Mouse (Mus musculus) hindbrain, embryonic 10.5 days (tissue): ENCODE data around the gene Mapk10. TPM values are rescaled to one million over a fixed set of nuclear protein-coding genes. Genes with fewer than 3 reads are reported as not detected.

Experiments used
- DNase-seq: peaks from one replicate; pipeline ENCODE4 v3.0.0-alpha.2; 2017; ENCODE audit warnings: low spot score
- H3K27ac ChIP-seq: fragments of 300-500 bp; sonication (generic); 2 replicates; pipeline ENCODE4 v1.5.1; 2016; ENCODE audit warnings: mild to moderate bottlenecking, moderate library complexity
- H3K27me3 ChIP-seq: fragments of 300-500 bp; sonication (generic); 2 replicates; pipeline ENCODE4 v1.6.1; 2016; ENCODE audit warnings: mild to moderate bottlenecking; ENCODE audit not compliant: poor library complexity, insufficient read depth, severe bottlenecking
- H3K36me3 ChIP-seq: fragments of 300-500 bp; sonication (generic); 2 replicates; pipeline ENCODE4 v1.6.1; 2016; ENCODE audit warnings: mild to moderate bottlenecking, moderate library complexity
- H3K4me1 ChIP-seq: fragments of 300-500 bp; sonication (generic); replicated peaks from 2 replicates; pipeline ENCODE4 v1.6.1; 2016; ENCODE audit warnings: mild to moderate bottlenecking
- H3K4me3 ChIP-seq: fragments of 300-500 bp; sonication (generic); 2 replicates; pipeline ENCODE4 v1.5.1; 2016; ENCODE audit warnings: mild to moderate bottlenecking, moderate library complexity
- H3K9me3 ChIP-seq: fragments of 300-500 bp; sonication (generic); 2 replicates; pipeline ENCODE4 v1.6.1; 2016; ENCODE audit warnings: mild to moderate bottlenecking, moderate library complexity
- whole genome bisulfite sequencing: fragments of 180-500 bp; shearing (Covaris S2); methylation state at CpG from one replicate; pipeline ENCODE4 v1.1.7; 2016; 5-methylcytosine and 5-hydroxymethylcytosine counted together
- polyA plus RNA-seq: library from polyadenylated mRNA; unstranded; fragments of >200 nt; fragmentation: Nextera tagmentation; extraction: Ambion mirVana; gene quantifications from 2 replicates; pipeline ENCODE4 v1.2.1, GENCODE M21; 2016

Gene Mapk10
- polyA plus RNA-seq, 1 experiment from 2014 or later: 48.1 TPM

DNA sequence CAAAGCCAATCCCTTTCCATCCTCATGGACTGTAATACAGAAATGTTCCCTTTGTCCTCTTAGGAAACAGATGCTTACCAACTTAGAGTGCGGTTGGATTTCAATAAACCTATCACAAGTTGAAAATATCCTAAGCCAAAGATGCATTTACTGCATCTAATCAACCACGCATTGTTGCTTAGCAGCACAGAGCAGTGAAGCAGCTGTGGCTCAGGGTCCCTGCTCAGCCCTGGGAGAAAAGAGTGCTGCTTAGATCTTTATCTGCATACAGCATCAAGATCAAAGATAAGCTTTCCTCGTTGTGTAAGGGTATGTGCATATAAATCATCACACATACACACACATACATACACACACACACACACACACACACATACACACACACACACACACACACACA is 190.2 kb downstream of the Mapk10 start:
- no peak overlapping the region for H3K27ac ChIP-seq
- DNase-seq: no peak

DNA sequence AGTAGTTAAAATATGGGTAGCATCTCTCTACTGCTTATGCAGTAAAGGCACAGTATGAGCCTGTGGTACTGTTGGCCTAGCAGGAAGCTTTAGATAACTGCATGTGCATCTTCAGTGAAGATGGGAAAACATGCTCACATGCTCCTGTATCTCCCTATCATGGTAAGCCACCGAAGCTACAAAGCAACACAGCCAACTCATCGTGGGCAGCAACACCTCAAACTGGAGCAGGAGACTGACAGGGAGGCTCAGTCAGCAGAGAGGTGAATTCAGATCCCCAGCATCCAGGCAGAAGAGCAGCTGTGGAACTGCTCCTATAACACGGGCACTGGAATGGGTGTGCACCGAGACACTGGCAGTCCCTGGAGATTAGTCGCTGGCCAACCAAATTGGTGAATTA is 191.0 kb downstream of the Mapk10 start:
- Histone ChIP-seq H3K27me3 (no peaks in the 10 kb centered on the region), H3K27ac (0 out of 2 replicates have a peak overlapping the region, but pooled peaks have one; percentile 35), H3K9me3 (no peaks in the 10 kb centered on the region), H3K36me3 (no peaks in the 10 kb centered on the region; the same call in 1 of the 2 replicates), H3K4me3 (no peak overlapping the region), H3K4me1 (peaks cover 25% of the 10 kb centered on the region)
- DNase-seq: no peak
- 88% methylated on average over 5 of the region's 5 CpGs for WGBS

More for the DNA sequence above, 190.2 kb downstream of the Mapk10 start:
- Histone ChIP-seq H3K27me3 (no peaks in the 10 kb centered on the region), H3K36me3 (no peaks in the 10 kb centered on the region; the same call in 1 of the 2 replicates), H3K4me1 (peaks cover 25% of the 10 kb centered on the region), H3K4me3 (no peak overlapping the region), H3K9me3 (no peaks in the 10 kb centered on the region)
- WGBS: 52% methylated on average over 3 of the region's 3 CpGs

DNA sequence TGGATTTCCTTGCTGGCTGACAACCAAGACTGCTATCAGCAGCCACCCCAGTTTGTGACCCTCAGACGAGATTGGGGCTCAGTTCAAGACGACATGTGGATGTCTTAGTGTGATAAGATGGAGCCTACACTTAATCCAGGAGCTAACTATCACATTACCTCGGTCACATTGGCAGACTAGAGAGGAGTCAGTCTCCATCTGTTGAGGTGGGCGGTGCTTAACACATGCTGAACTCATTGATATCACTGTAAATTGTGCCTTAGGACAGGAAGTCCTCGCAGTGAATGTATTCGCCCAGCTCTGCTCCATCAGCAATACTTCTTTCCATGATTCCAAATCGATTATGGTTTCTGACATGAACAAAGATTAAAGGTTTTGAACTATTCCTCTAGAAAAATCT is 193.5 kb downstream of the Mapk10 start:
- H3K4me1 ChIP-seq: peaks cover 25% of the 10 kb centered on the region
- H3K4me3 ChIP-seq: no peak overlapping the region
- no peaks in the 10 kb centered on the region for H3K27me3 ChIP-seq
- no peaks in the 10 kb centered on the region for H3K36me3 ChIP-seq
- H3K27ac ChIP-seq: no peak overlapping the region
- DNase-seq: no peak
- WGBS: 84% methylated on average over 7 of the region's 7 CpGs
- no peaks in the 10 kb centered on the region for H3K9me3 ChIP-seq

- 95% methylated on average over 4 of the region's 4 CpGs for WGBS
- DNase-seq: no peak
- Histone ChIP-seq H3K4me3 (no peak overlapping the region), H3K27me3 (no peaks in the 10 kb centered on the region), H3K36me3 (no peaks in the 10 kb centered on the region), H3K9me3 (no peaks in the 10 kb centered on the region), H3K4me1 (peaks cover 11% of the 10 kb centered on the region), H3K27ac (no peak overlapping the region)
These were observed 196.8 kb downstream of the Mapk10 start for GRCm38 (mm10) chr5:103014309-103014708.

- no peak overlapping the region for H3K27ac ChIP-seq
- H3K9me3 ChIP-seq: no peaks in the 10 kb centered on the region
- no peak overlapping the region for H3K4me3 ChIP-seq
- DNase-seq: no peak
- H3K27me3 ChIP-seq: no peaks in the 10 kb centered on the region
- H3K36me3 ChIP-seq: 0 out of 2 replicates have a peak, but pooled peaks cover 3% of the 10 kb centered on the region
- WGBS: 90% methylated on average over 4 of the region's 4 CpGs
- no peaks in the 10 kb centered on the region for H3K4me1 ChIP-seq
These were observed 202.2 kb downstream of the Mapk10 start for GRCm38 (mm10) chr5:103008894-103009293.

DNA sequence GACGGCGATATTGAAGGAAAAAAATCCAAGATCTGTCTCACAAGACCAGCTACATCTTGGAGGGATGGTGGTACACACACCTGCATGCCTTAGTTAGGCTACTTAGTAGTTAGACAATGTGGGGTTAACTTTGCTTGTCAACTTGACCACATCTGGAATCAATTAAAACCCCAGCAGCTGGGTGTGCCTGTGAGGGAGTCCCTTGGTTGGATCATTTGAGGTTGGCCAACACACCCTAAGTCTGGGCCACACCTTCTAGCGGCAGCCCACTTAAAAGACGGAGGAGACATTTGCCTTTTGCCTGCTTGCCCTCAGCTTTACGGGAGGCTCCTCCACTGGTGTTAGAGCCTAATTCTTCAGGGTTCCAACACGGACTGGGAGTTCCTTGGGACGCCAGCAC is 209.0 kb downstream of the Mapk10 start:
- WGBS: 57% methylated on average over 7 of the region's 7 CpGs
- Histone ChIP-seq H3K4me3 (no peak overlapping the region), H3K4me1 (peaks cover 11% of the 10 kb centered on the region), H3K36me3 (no peaks in the 10 kb centered on the region), H3K27me3 (no peaks in the 10 kb centered on the region), H3K9me3 (no peaks in the 10 kb centered on the region), H3K27ac (no peak overlapping the region; the same call in 1 of the 2 replicates)
- no peak for DNase-seq

- Histone ChIP-seq H3K27ac (no peak overlapping the region), H3K4me3 (no peak overlapping the region), H3K9me3 (no peaks in the 10 kb centered on the region), H3K27me3 (no peaks in the 10 kb centered on the region), H3K36me3 (no peaks in the 10 kb centered on the region), H3K4me1 (peaks cover 11% of the 10 kb centered on the region)
- WGBS: 84% methylated on average over 6 of the region's 6 CpGs
- DNase-seq: no peak
These were observed 210.6 kb downstream of the Mapk10 start for GRCm38 (mm10) chr5:103000572-103000971.

DNA sequence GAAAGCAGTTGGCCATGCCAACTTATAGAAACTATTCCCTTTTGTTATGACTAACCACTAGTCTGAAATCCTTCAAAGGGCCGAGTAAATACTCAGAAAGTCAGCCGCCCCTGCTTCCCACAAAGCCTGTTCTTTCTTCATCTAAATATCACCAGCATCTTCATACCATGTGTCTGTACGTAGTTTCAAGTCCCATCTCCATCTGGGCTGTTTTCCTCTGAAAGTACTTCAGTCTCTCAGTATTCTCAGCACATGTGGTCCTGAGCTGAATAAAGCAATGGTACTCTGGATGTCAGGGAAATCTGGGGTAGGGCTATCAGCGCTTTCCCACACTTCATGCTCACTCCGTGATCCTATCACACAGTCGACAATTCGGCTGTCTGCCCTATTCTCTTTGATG is 212.6 kb downstream of the Mapk10 start:
- Histone ChIP-seq H3K27ac (no peak overlapping the region), H3K36me3 (no peaks in the 10 kb centered on the region), H3K4me1 (peaks cover 14% of the 10 kb centered on the region), H3K27me3 (no peaks in the 10 kb centered on the region), H3K9me3 (no peaks in the 10 kb centered on the region), H3K4me3 (no peak overlapping the region)
- DNase-seq: no peak
- 84% methylated on average over 7 of the region's 7 CpGs for WGBS

DNA sequence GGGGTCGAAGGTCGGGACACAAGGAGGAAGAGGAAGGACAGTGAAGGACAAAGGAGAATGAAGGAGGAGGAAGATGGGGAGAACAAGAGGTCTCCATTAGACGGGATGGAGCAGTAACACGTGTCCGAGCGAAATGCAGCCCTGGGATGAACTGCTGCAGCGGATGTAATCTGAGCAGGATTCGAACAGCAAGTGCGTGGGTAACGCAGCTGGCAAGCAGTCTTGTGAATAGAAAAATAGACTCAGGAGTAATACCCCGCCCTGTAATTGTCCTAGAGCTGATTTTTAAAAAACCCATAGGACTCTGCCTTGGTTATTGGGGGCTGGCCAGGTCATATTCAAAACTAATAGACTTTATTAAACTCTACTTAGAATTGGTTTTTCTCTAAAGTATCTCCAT is 213.2 kb downstream of the Mapk10 start:
- DNase-seq: no peak
- 86% methylated on average over 11 of the region's 11 CpGs for WGBS
- Histone ChIP-seq H3K27me3 (no peaks in the 10 kb centered on the region), H3K4me1 (peaks cover 14% of the 10 kb centered on the region), H3K9me3 (no peaks in the 10 kb centered on the region), H3K27ac (no peak overlapping the region), H3K4me3 (no peak overlapping the region), H3K36me3 (no peaks in the 10 kb centered on the region)

GRCm38 (mm10) chr5:102996331-102996730 is 214.8 kb downstream of the Mapk10 start:
- peaks cover 3% of the 10 kb centered on the region; the same call in 1 of the 2 replicates for H3K4me1 ChIP-seq
- H3K4me3 ChIP-seq: no peak overlapping the region
- no peak overlapping the region for H3K27ac ChIP-seq
- H3K27me3 ChIP-seq: no peaks in the 10 kb centered on the region
- no peak for DNase-seq
- 91% methylated on average over 7 of the region's 7 CpGs for WGBS
- no peaks in the 10 kb centered on the region for H3K36me3 ChIP-seq
- H3K9me3 ChIP-seq: no peaks in the 10 kb centered on the region

GRCm38 (mm10) chr5:102995928-102996327 is 215.2 kb downstream of the Mapk10 start:
- no peak overlapping the region for H3K27ac ChIP-seq
- no peak overlapping the region for H3K4me3 ChIP-seq
- no peaks in the 10 kb centered on the region for H3K27me3 ChIP-seq
- no peak for DNase-seq
- H3K36me3 ChIP-seq: no peaks in the 10 kb centered on the region
- H3K9me3 ChIP-seq: no peaks in the 10 kb centered on the region
- H3K4me1 ChIP-seq: peaks cover 3% of the 10 kb centered on the region; the same call in 1 of the 2 replicates

DNA sequence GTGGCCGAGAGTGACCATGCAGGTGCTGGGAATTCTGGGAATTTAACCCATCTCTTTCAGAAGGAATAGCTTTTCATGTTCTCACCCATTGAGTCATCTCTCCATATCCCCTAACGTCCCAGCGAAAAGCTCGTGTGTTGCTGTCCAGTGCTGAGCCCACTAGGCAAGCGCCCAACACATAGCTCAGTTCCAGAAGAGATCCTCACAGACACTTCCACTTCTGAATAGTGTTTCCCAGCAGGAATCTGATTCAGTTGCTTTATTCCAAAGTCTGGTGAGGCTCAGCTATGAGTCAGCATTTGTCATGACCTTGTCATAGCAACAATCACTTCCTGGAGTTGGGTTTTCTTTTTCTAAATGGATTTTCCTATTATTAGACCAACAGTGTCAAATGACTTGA is 217.2 kb downstream of the Mapk10 start:
- Histone ChIP-seq H3K4me1 (peaks cover 3% of the 10 kb centered on the region; the same call in 1 of the 2 replicates), H3K27me3 (no peaks in the 10 kb centered on the region), H3K27ac (no peak overlapping the region), H3K9me3 (no peaks in the 10 kb centered on the region), H3K36me3 (peaks cover 11% of the 10 kb centered on the region; the same call in 1 of the 2 replicates), H3K4me3 (no peak overlapping the region)
- no peak for DNase-seq
- WGBS: 82% methylated on average over 5 of the region's 5 CpGs

- no peak for DNase-seq
- WGBS: 82% methylated on average over 2 of the region's 2 CpGs
- H3K36me3 ChIP-seq: peaks cover 11% of the 10 kb centered on the region; the same call in 1 of the 2 replicates
- H3K4me3 ChIP-seq: no peak overlapping the region
- H3K4me1 ChIP-seq: peaks cover 3% of the 10 kb centered on the region; the same call in 1 of the 2 replicates
- no peaks in the 10 kb centered on the region for H3K27me3 ChIP-seq
- no peak overlapping the region for H3K27ac ChIP-seq
- no peaks in the 10 kb centered on the region for H3K9me3 ChIP-seq
These were observed 219.4 kb downstream of the Mapk10 start for GRCm38 (mm10) chr5:102991691-102992090.

GRCm38 (mm10) chr5:102978382-102978781 is 232.8 kb downstream of the Mapk10 start:
- Histone ChIP-seq H3K4me3 (no peak overlapping the region), H3K36me3 (no peaks in the 10 kb centered on the region), H3K4me1 (peaks cover 17% of the 10 kb centered on the region), H3K27ac (no peak overlapping the region), H3K9me3 (no peaks in the 10 kb centered on the region), H3K27me3 (no peaks in the 10 kb centered on the region)
- DNase-seq: no peak
- WGBS: 90% methylated on average over 2 of the region's 2 CpGs
